ENCODE assay signal across 10 mouse cellular contexts in genomic region chr3:129199160-129199608, GRCm38 (mm10). TPM values are rescaled to one million over a fixed set of nuclear protein-coding genes. Genes with fewer than 3 reads are reported as not detected.
DNase-seq lines count a peak whose midpoint lies in the region; ATAC-seq lines count a peak whose summit lies in the region.
"Had no signal": no experiment of that assay in that cellular context is flagged by ENCODE, and none has a peak within 500 bp of the region (broad histone marks: within the 10 kb centered on the region; RNA-seq: fewer than 3 reads in every experiment).

No protein-coding gene starts in this region.

- no peak for DNase-seq in kidney, adult 18-20 months
- no peak for DNase-seq in embryonic facial prominence, embryonic 14.5 days (ENCODE audit: low spot score)
- no peak for DNase-seq in adrenal gland, adult 18-20 months (ENCODE audit: low spot score in 2 of 2)
- DNase-seq in kidney, postnatal 4 days, result no peak

- peak overlapping the region; percentile 68 for H3K4me2 ChIP-seq in kidney, embryonic 15.5 days
- H3K4me2 ChIP-seq in embryonic facial prominence, embryonic 14.5 days (ENCODE audit: low read depth, low read length), result peak overlapping the region; percentile 65
- H3K4me2 ChIP-seq in intestine, embryonic 16.5 days (ENCODE audit: low read depth, low read length), result peak overlapping the region; percentile 90
- H3K4me2 ChIP-seq in neural tube, embryonic 13.5 days, result peak overlapping the region; percentile 57

- no peak; the same call in 1 of the 2 replicates for ATAC-seq in kidney, embryonic 15.5 days (replicated peaks; ENCODE audit: low FRiP score)
- no peak for ATAC-seq in embryonic facial prominence, embryonic 14.5 days (ENCODE audit: low read depth)
- peak; percentile 14 for ATAC-seq in intestine, embryonic 16.5 days
- no peak for ATAC-seq in neural tube, embryonic 13.5 days (ENCODE audit: low read depth)
- no peak for ATAC-seq in inflammation-experienced regulatory T-cells, adult 6 months

- no peak overlapping the region for H3K9ac ChIP-seq in kidney, embryonic 15.5 days
- peak overlapping the region; percentile 68 for H3K9ac ChIP-seq in embryonic facial prominence, embryonic 14.5 days (ENCODE audit: low read depth, low read length)
- peak overlapping the region; percentile 69 for H3K9ac ChIP-seq in intestine, embryonic 16.5 days (ENCODE audit: low read depth, low read length)
- 0 out of 2 replicates have a peak overlapping the region, but pooled peaks have one; percentile 12 for H3K9ac ChIP-seq in neural tube, embryonic 13.5 days

- H3K27me3 ChIP-seq in kidney, embryonic 15.5 days, result peaks cover 94% of the 10 kb centered on the region
- H3K27me3 ChIP-seq in embryonic facial prominence, embryonic 14.5 days (replicated peaks; ENCODE audit: control insufficient read depth, insufficient read depth, low read length), result peaks cover 94% of the 10 kb centered on the region
- H3K27me3 ChIP-seq in intestine, embryonic 16.5 days (replicated peaks; ENCODE audit: control insufficient read depth, insufficient read depth, low read length), result peaks cover 51% of the 10 kb centered on the region
- H3K27me3 ChIP-seq in neural tube, embryonic 13.5 days, result peaks cover 94% of the 10 kb centered on the region

- WGBS in kidney, embryonic 15.5 days, result 2% methylated on average over 16 of the region's 16 CpGs
- WGBS in embryonic facial prominence, embryonic 14.5 days, result under 1% methylated on average over 16 of the region's 16 CpGs
- WGBS in intestine, embryonic 16.5 days, result 3% methylated on average over 16 of the region's 16 CpGs
- under 1% methylated on average over 16 of the region's 16 CpGs for WGBS in neural tube, embryonic 13.5 days

- peak overlapping the region; percentile 41 for H3K4me3 ChIP-seq in kidney, embryonic 15.5 days (replicated peaks)
- H3K4me3 ChIP-seq in embryonic facial prominence, embryonic 14.5 days (ENCODE audit: low read depth, low read length), result peak overlapping the region; percentile 46
- H3K4me3 ChIP-seq in intestine, embryonic 16.5 days (ENCODE audit: low read length), result peak overlapping the region; percentile 59
- peak overlapping the region; percentile 30 for H3K4me3 ChIP-seq in neural tube, embryonic 13.5 days

- peaks cover 32% of the 10 kb centered on the region for H3K4me1 ChIP-seq in kidney, embryonic 15.5 days
- H3K4me1 ChIP-seq in embryonic facial prominence, embryonic 14.5 days (ENCODE audit: control insufficient read depth, insufficient read depth, low read length), result peaks cover 6% of the 10 kb centered on the region; the same call in 1 of the 2 replicates
- peaks cover 11% of the 10 kb centered on the region for H3K4me1 ChIP-seq in intestine, embryonic 16.5 days (ENCODE audit: control insufficient read depth, insufficient read depth, low read length)
- H3K4me1 ChIP-seq in neural tube, embryonic 13.5 days (replicated peaks), result peaks cover 22% of the 10 kb centered on the region

- no peaks in the 10 kb centered on the region for H3K36me3 ChIP-seq in kidney, embryonic 15.5 days
- no peaks in the 10 kb centered on the region for H3K36me3 ChIP-seq in embryonic facial prominence, embryonic 14.5 days (ENCODE audit: control insufficient read depth, insufficient read depth, low read length)
- no peaks in the 10 kb centered on the region for H3K36me3 ChIP-seq in intestine, embryonic 16.5 days (ENCODE audit: control insufficient read depth, insufficient read depth, low read length)
- H3K36me3 ChIP-seq in neural tube, embryonic 13.5 days, result no peaks in the 10 kb centered on the region

- H3K27ac ChIP-seq in kidney, embryonic 15.5 days, result no peak overlapping the region
- peak overlapping the region; percentile 69; the same call in 1 of the 2 replicates for H3K27ac ChIP-seq in embryonic facial prominence, embryonic 14.5 days (replicated peaks; ENCODE audit: low read depth, low read length)
- peak overlapping the region; percentile 49 for H3K27ac ChIP-seq in intestine, embryonic 16.5 days (ENCODE audit: low read length)
- H3K27ac ChIP-seq in neural tube, embryonic 13.5 days (replicated peaks), result no peak overlapping the region

- no peaks in the 10 kb centered on the region for H3K9me3 ChIP-seq in kidney, embryonic 15.5 days (replicated peaks)
- no peaks in the 10 kb centered on the region for H3K9me3 ChIP-seq in embryonic facial prominence, embryonic 14.5 days (ENCODE audit: control insufficient read depth, low read length)
- no peaks in the 10 kb centered on the region for H3K9me3 ChIP-seq in intestine, embryonic 16.5 days (ENCODE audit: control insufficient read depth, low read length)
- H3K9me3 ChIP-seq in neural tube, embryonic 13.5 days, result no peaks in the 10 kb centered on the region

RNA-seq across cellular contexts. Expression of gene Pitx2, which starts 0.5 kb away (rescaled TPM):
- 6.2 and 9.8 TPM in 2 replicates for polyA plus RNA-seq in kidney, embryonic 15.5 days (2015; fragmentation: Nextera tagmentation; extraction: Ambion mirVana)
- 37.7 and 38.6 TPM in 2 replicates for polyA plus RNA-seq in embryonic facial prominence, embryonic 14.5 days (2014; fragmentation: Nextera tagmentation; extraction: Ambion mirVana)
- 28.1 and 29.0 TPM in 2 replicates for polyA plus RNA-seq in intestine, embryonic 16.5 days (2015; fragmentation: Nextera tagmentation; extraction: Ambion mirVana)
- 4.2 and 5.7 TPM in 2 replicates for polyA plus RNA-seq in neural tube, embryonic 13.5 days (2015; fragmentation: Nextera tagmentation; extraction: Ambion mirVana)
- total RNA-seq in adrenal gland, adult 18-20 months (2021), result under 1 TPM in 1 of 2 experiments, not detected in 1; 0.35 TPM
- polyA plus RNA-seq in inflammation-experienced regulatory T-cells, adult 6 months (2017; shearing (Covaris generic)), result under 1 TPM in 1 of 3 experiments, not detected in 2; 0.19 TPM
- total RNA-seq: layer of hippocampus, postnatal 25 days had no signal
- polyA plus RNA-seq: spleen, adult 2 months had no signal

Comparison
In these comparisons a context has a peak if more than half of its experiments do, and no peak if none do; other contexts are left out.
1. H3K27ac ChIP-seq: peak in embryonic facial prominence, embryonic 14.5 days (single experiment) and intestine, embryonic 16.5 days (single experiment); none in kidney, embryonic 15.5 days (single experiment) and neural tube, embryonic 13.5 days (single experiment).
2. Peak in every context shown above with its lines, with median percentiles within 50 percentile points of each other: H3K4me2 ChIP-seq and H3K4me3 ChIP-seq.